Mouse (Mus musculus) brown adipose tissue, adult 24 weeks (tissue): ENCODE measurements around the gene Wdr83os. TPM values are rescaled to one million over a fixed set of nuclear protein-coding genes. Genes with fewer than 3 reads are reported as not detected.
"Not testable (repeated sequence)": the region's sequence is repeated elsewhere in the genome, so short reads cannot be mapped to it uniquely, and the experiment has no call there.

Experiments used
- H3K27ac ChIP-seq: fragments of 200-500 bp; replicated peaks from 2 replicates; pipeline ENCODE4 v1.5.1; 2012; ENCODE audit warnings: low read depth, mild to moderate bottlenecking, low read length
- H3K4me1 ChIP-seq: fragments of 200-500 bp; 2 replicates; pipeline ENCODE4 v1.6.1; 2012; ENCODE audit warnings: low read length, mixed read lengths; ENCODE audit not compliant: control insufficient read depth, insufficient read depth, insufficient read length
- H3K4me3 ChIP-seq: fragments of 200-500 bp; 2 replicates; pipeline ENCODE4 v1.5.1; 2012; ENCODE audit warnings: low read depth, mild to moderate bottlenecking, low read length, moderate library complexity; ENCODE audit not compliant: insufficient read depth
- polyA plus RNA-seq: library from polyadenylated mRNA; stranded (reverse); fragments of >200 nt; gene quantifications from 2 replicates; pipeline ENCODE4 v1.2.4, GENCODE M21; 2012; ENCODE audit not compliant: missing spikeins, insufficient read depth, insufficient read length

Gene Wdr83os
- polyA plus RNA-seq, 1 experiment, result 130 TPM

DNA sequence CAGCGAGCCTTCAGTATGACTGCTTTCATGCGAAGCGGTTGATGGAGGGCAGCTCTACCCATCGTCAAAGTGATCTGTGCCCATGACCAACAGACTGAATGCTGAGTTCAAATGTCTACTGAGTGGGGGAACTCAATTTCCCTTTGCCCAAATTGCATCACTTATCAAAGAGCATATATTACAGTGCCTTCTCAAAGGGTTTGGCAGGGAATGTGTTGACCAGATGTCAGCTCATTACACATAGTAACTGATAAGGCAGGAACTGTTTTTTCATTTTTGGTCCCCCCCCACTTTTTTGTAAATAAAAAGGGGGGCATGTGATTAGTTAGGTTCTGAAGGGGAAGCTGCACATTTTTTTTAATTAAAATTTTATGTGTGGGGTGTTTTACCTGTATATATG, 17.9 kb upstream of the Wdr83os start:
- no peak overlapping the region for H3K4me3 ChIP-seq
- peaks cover 5% of the 10 kb centered on the region; the same call in 1 of the 2 replicates for H3K4me1 ChIP-seq
- H3K27ac ChIP-seq, result no peak overlapping the region

DNA sequence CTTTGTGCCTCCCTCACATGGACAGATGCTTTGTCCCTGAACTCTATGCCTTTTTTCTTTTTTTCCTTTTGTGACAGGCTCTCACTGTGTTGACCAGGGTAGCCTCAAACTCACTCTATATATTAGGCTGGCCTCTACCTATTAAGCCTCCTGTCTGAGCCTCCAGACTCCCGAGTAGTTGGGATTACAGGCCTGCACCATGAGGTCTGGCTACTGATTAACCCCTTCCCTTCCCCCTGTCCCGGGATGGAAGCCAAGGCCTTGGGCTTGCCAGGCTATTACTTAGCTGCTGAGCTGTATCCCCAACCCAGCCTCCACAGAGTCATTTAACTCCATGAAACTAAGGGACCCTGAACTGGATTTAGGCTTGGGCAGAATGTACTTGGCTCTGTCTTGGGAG, 15.3 kb upstream of the Wdr83os start:
- Histone ChIP-seq H3K4me3 (no peak overlapping the region), H3K4me1 (peaks cover 5% of the 10 kb centered on the region; the same call in 1 of the 2 replicates), H3K27ac (no peak overlapping the region)

DNA sequence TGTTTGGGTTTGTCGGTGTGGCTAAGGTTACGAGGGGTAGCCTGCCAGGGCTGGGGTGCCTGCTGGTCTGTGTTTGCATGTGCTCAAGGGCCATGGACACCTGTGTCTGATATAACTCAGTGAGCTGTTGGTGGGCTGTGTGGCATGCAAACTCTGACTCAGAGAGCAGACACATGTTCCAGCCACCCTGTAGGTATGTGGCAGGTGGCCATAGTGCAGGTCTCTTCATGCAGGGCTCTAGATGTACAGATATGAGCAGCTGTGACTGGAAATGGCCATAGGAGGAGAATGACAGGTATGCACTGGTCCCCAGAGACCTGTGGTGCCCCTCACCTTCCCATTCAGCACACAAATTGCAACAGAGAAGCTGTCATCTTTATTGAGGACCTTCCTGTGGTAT, 13.4 kb upstream of the Wdr83os start:
- Histone ChIP-seq H3K27ac (no peak overlapping the region), H3K4me1 (peaks cover 2% of the 10 kb centered on the region; the same call in 1 of the 2 replicates), H3K4me3 (no peak overlapping the region)

DNA sequence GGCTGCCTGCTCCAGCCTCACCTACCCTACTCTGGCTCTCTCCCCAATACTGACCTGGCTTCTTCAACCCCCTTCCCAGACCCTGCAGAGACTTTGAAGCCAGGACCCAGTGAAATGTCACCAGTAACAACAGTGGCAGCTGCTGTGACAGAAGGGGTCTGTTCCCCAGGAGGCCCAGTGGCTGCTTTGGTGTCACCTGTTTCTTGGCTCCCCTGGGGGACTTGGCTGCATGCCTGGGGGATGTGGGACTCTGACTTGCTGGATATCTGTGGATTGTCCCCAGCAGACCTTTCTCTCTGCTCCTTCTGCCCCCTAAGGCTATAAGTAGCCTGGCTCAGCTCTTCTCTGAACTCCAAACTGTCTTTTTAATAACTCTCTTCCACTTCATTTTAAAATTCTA, 12.6 kb upstream of the Wdr83os start, which contains the start of gene Gm5741:
Gene Gm5741, minus strand, starts transcription at position 1 of the 400 bp plus-strand sequence.
- H3K27ac ChIP-seq, result no peak within 1 kb of the TSS
- peaks cover 2% of the 10 kb centered on the region; the same call in 1 of the 2 replicates for H3K4me1 ChIP-seq
- no peak within 1 kb of the TSS for H3K4me3 ChIP-seq

DNA sequence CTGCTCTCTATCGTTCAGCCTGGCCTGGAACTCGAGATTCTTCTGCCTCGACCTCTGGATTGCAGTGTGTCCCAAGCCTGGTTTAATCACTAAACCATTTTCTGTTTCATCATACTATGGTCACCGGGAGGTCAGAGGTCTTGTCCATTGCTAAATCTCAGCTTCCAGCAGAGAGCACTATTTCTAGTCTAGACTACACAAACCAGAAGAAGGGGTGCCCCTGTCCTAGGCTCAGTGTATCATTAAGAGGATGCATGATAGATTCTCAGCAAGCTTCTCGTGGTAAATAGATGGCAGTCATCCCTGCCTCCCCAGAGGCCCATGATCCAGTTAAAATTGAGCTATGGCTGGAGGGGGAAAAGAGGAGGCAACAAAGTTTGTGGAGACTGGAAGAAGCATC, 9.5 kb upstream of the Wdr83os start:
- Histone ChIP-seq H3K4me3 (peak overlapping the region; percentile 95), H3K27ac (peak overlapping the region; percentile 56; the same call in 1 of the 2 replicates), H3K4me1 (peaks cover 2% of the 10 kb centered on the region; the same call in 1 of the 2 replicates)

DNA sequence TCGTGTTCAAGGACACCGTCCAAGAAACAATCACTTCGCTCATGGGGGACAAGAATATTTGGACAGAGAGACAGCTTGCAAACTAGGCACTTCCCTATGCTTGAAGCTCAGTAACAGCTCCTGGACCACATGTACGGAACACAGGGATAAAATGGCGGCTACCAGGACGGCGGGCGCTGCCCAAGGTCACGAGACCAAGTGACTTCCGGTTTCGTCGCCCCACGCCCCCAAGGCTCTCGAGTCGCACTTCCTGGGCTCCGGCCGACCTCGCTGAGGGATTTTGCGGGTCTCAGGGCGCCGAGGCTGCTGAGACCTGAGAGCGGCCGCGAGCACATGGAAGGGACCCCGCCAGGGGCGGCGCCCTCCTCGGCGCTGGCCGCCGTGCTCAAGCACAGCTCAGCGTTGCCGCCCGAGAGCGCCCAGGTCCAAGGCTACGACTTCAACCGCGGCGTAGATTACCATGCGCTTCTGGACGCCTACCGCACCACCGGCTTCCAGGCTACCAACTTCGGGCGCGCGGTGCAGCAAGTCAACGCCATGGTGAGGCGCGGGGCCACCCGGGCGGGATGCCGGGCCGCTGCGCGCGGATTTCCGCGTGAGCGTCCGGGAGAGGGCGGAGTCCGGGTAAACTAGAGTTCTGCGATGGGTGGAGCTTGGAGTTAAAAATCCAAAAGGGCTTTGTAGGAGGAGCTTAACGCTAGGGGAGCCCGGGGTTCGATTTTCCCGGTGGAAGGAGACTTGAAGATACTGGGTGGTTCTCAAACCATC, 8.8 kb upstream of the Wdr83os start, which contains the start of gene Dhps:
Gene Dhps, plus strand, starts transcription at position 244 of the 768 bp plus-strand sequence.
- Histone ChIP-seq H3K4me1 (peaks cover 2% of the 10 kb centered on the region; the same call in 1 of the 2 replicates), H3K27ac (peak within 1 kb of the TSS; percentile 93), H3K4me3 (peak within 1 kb of the TSS; percentile 95)

DNA sequence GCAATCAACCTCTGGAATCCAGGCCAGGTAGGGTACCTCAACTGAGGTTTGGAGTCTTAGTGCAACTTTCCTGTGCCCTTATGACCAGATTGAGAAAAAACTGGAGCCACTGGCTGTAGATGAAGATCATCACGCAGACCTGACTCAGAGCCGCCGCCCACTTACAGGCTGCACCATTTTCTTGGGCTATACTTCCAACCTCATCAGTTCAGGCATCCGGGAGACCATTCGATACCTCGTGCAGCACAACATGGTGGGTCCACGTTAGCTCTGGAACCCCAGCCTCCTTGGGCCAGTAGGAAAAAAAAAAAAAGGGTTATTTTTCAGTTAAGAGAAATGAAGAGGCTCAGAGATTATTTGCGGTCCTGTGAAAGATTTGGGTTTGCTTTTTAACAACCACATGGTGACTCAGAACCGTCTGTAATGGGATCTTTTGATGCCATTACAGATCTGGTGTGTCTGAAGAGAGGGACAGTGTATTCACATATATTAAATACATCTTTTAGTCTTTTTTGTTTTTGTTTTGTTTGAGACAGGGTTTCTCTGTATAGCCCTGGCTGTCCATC, 8.1 kb upstream of the Wdr83os start:
- H3K27ac ChIP-seq, result peak overlapping the region; percentile 44; the same call in 1 of the 2 replicates
- peaks cover 2% of the 10 kb centered on the region; the same call in 1 of the 2 replicates for H3K4me1 ChIP-seq
- peak overlapping the region; percentile 95 for H3K4me3 ChIP-seq

DNA sequence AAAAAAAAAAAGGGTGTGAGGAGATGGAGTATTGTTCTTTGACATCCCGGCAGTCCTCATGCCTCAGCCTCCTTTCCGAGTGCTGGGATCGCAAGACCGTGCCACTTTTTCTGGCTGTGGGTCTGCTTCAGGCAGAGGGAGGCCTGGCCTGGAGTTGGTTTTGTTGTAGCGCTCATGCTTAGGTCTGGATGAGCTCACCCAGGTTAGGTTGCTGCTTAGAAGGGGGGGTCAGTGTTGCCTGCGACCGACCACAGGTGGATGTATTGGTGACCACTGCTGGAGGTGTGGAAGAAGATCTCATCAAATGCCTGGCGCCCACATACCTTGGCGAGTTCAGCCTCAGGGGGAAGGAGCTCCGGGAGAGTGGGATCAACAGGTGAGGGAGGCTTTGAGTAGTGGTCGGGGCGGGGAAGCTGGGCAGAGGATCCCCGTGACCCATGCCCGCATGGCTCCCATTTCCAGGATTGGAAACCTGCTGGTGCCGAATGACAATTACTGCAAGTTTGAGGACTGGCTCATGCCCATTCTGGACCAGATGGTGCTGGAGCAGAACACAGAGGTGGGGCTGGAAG, 7.4 kb upstream of the Wdr83os start:
- Histone ChIP-seq H3K27ac (no peak overlapping the region), H3K4me1 (peaks cover 2% of the 10 kb centered on the region; the same call in 1 of the 2 replicates), H3K4me3 (no peak overlapping the region)

DNA sequence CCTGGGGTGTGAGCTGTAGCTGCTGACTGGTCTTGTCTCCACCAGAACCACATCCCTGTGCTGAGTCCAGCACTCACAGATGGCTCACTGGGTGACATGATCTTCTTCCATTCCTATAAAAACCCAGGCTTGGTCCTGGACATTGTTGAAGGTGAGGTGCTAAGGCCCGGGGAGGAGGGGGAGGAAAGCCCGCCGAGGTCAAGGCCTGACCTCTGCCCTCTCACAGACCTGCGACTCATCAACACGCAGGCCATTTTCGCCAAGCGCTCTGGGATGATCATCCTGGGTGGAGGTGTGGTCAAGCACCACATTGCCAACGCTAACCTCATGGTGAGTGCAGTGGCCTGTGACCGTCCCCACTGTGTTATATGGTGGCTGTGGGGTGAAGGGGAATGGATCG, 6.4 kb upstream of the Wdr83os start:
- Histone ChIP-seq H3K4me1 (peaks cover 2% of the 10 kb centered on the region; the same call in 1 of the 2 replicates), H3K4me3 (no peak overlapping the region), H3K27ac (no peak overlapping the region)

DNA sequence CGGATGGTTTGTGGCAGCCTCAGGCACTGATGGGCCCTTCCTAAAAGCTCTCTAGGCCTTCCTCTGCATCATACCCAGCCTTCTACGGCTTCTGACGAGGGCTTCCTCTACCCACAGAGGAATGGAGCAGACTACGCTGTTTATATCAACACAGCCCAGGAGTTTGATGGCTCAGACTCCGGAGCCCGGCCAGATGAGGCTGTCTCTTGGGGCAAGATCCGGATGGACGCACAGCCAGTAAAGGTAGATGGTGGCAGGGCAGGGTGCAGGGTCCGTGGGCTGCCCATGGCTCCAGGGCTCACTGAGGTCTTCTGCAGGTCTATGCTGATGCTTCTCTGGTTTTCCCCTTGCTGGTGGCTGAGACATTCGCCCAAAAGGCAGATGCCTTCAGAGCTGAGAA, 5.9 kb upstream of the Wdr83os start:
- peaks cover 2% of the 10 kb centered on the region; the same call in 1 of the 2 replicates for H3K4me1 ChIP-seq
- H3K27ac ChIP-seq, result no peak overlapping the region
- H3K4me3 ChIP-seq, result no peak overlapping the region

DNA sequence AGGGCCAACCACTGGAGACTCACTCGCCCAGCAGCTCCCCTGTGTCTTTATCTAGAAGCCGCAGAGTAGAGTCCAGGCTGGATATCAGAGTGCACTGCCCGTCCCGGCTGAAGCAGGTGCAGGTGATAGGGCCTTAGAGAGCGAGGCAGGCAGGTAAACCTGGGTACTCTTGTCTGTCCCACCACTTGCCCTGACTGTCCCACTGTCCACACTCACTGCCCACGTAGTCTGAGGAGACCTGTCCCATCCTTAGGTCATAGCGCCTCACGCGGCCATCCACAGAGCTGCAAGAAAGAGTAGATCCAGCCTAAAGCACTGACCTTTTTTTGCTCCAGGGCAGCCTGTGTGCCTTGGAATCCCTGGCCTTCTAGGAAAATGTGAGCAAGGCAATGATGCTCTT, 4.5 kb upstream of the Wdr83os start:
- Histone ChIP-seq H3K27ac (no peak overlapping the region), H3K4me3 (no peak overlapping the region)

DNA sequence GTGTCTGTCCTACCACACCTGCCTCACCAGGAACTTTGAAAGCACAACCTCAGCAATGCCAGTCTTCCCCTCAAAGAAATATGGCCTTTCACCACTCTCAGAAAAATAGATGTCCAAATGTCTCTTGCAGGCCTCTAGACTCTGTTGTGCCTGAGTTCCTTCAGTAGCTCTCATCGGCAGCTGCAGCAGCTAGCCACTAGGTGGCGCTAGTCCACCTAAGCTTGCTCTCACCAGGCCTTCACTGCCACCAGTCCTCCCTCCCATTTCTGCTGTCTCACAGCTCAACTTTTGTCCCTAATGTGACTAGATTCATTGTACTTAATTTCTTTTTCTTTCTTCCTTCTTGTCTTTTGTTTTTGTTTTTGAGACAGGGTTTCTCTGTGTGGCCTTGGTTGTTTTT, 3.5 kb upstream of the Wdr83os start:
- Histone ChIP-seq H3K27ac (no peak overlapping the region), H3K4me3 (no peak overlapping the region), H3K4me1 (no peaks in the 10 kb centered on the region)

More for the DNA sequence above, 4.5 kb upstream of the Wdr83os start:
- 0 out of 2 replicates have a peak, but pooled peaks cover under 1% of the 10 kb centered on the region for H3K4me1 ChIP-seq

DNA sequence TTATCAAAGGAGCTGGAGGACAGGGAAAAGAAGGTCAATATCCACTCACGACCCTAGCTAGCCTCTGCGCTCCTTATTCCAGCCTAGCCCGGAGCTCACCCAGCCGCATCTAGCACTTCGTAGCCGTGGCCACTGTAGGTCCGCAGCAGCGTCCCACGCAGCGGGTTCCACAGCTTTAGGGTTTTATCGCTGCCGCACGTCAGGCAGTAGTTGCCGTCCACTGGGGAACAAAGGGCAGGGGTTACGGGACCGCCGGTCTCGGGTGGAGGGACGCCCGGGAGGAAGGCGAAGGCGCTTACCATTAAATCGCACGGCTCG, 367 bp upstream of the Wdr83os start:
- no peaks in the 10 kb centered on the region for H3K4me1 ChIP-seq
- peak overlapping the region; percentile 96 for H3K27ac ChIP-seq
- peak overlapping the region; percentile 99 for H3K4me3 ChIP-seq

DNA sequence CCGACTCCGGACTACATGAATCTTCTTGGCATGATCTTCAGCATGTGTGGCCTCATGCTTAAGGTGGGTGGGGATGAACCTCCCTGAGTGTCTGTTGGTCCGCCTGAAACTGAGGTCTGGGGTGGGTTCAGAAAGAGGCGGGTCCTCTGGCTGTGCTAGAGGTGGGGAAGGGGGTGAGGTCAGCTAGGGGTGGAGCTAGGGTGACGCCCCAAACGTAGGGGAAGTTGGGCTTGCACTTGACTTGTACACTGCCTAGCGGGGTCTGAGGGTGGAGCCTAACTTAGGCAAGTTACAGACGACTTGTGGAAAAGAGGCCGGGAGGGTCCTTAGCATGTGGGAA, 646 bp downstream of the Wdr83os start, which contains the start of gene Wdr83:
Gene Wdr83, minus strand, starts transcription at position 91 of the 340 bp plus-strand sequence.
- H3K4me3 ChIP-seq, result peak within 1 kb of the TSS; percentile 99
- H3K4me1 ChIP-seq, result no peaks in the 10 kb centered on the region
- H3K27ac ChIP-seq, result peak within 1 kb of the TSS; percentile 96

DNA sequence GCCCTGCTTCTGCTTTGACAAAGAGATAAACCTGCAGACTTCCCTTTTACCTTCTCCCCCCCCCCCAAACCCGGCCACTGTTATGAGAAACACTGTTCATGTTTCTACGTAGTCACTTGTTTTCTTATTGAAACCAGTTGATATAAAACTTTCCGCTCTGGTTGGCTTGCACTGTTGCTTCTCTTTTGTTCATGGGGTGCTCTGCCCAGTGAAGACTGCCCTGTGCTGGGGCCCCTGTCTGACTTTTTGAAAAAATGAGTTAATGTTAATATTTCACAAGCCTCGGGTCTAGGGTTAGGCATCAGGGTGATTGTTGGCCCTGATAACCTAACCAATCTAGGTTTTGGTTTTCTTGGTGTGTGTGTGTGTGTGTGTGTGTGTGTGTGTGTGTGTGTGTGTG, 1.6 kb downstream of the Wdr83os start:
- not testable (repeated sequence) for H3K4me1 ChIP-seq, H3K4me3 ChIP-seq, H3K27ac ChIP-seq
